Mouse (Mus musculus) spleen, adult 2 months (tissue): ENCODE data around the gene Ntrk2. TPM values are rescaled to one million over a fixed set of nuclear protein-coding genes. Genes with fewer than 3 reads are reported as not detected.

Experiments
- DNase-seq, 2 experiments: peaks; one replicate each; pipeline versions ENCODE4 v3.0.0 to v3.0.0-alpha.2; 2012 to 2021; ENCODE audit warnings: low spot score in 2 of 2, low read depth in 1 of 2
- H3K27ac ChIP-seq: fragments of 200-500 bp; 2 replicates; pipeline ENCODE4 v1.5.1; 2012; ENCODE audit warnings: low read length, inconsistent platforms; ENCODE audit not compliant: insufficient read depth
- H3K27me3 ChIP-seq: fragments of 200-500 bp; 2 replicates; pipeline ENCODE4 v1.6.1; 2012; ENCODE audit warnings: mild to moderate bottlenecking, moderate library complexity, low read length, inconsistent platforms; ENCODE audit not compliant: control insufficient read depth, insufficient read depth
- H3K36me3 ChIP-seq: fragments of 200-500 bp; 2 replicates; pipeline ENCODE4 v1.6.1; 2012; ENCODE audit warnings: mild to moderate bottlenecking, low read length, inconsistent platforms; ENCODE audit not compliant: control insufficient read depth, insufficient read depth
- H3K4me1 ChIP-seq: fragments of 200-500 bp; 2 replicates; pipeline ENCODE4 v1.6.1; 2011; ENCODE audit warnings: inconsistent platforms; ENCODE audit not compliant: control insufficient read depth, insufficient read depth, insufficient read length
- H3K4me3 ChIP-seq: fragments of 200-500 bp; 2 replicates; pipeline ENCODE4 v1.5.1; 2011; ENCODE audit warnings: mild to moderate bottlenecking, inconsistent platforms; ENCODE audit not compliant: insufficient read depth, insufficient read length; ENCODE audit errors: extremely low read depth
- CTCF ChIP-seq: fragments of 200-500 bp; IDR thresholded peaks from 2 replicates; pipeline ENCODE4 v1.5.1; 2011; ENCODE audit warnings: mild to moderate bottlenecking, inconsistent platforms; ENCODE audit not compliant: insufficient read depth, insufficient read length, insufficient replicate concordance; ENCODE audit errors: extremely low read depth
- POLR2A ChIP-seq: fragments of 200-500 bp; IDR thresholded peaks from 2 replicates; pipeline ENCODE4 v1.6.1; 2011; ENCODE audit warnings: low read depth, low read length, inconsistent platforms
- WGBS: fragments of 180-500 bp; shearing (Covaris S2); methylation state at CpG from one replicate; pipeline ENCODE4 v1.1.7; 2018; 5-methylcytosine and 5-hydroxymethylcytosine counted together
- polyA plus RNA-seq: library from polyadenylated mRNA; depleted of rRNA; stranded (reverse); fragments of >200 nt; gene quantifications from 2 replicates; pipeline ENCODE4 v1.2.3, GENCODE M21; 2012

Ntrk2 gene
- polyA plus RNA-seq, 1 experiment = 1.3 TPM

DNA sequence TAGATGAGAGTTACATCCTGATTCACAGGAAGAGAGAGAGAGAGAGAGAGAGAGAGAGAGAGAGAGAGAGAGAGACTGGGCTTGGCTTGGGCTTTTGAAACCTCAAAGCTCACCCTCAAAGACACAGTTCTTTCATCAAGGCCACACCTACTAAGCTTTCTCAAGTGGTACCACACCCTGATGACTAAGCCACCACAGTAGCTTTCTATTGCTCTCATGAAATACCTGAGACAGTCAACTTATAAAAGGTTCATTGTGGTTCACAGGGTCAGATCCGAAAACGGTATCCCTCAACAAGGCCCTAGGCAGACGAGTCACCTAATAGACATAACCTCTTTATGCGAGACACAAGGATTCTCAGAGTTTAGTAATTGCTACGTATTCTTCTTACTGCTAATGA lies 76.5 kb downstream of the Ntrk2 start:
- Histone ChIP-seq H3K27me3 (no peaks in the 10 kb centered on the region), H3K4me1 (no peaks in the 10 kb centered on the region), H3K4me3 (no peak overlapping the region), H3K36me3 (no peaks in the 10 kb centered on the region), H3K27ac (no peak overlapping the region)
- DNase-seq = no peak
- WGBS = 88% methylated on average over 5 of the region's 5 CpGs
- no peak for TF ChIP-seq POLR2A
- no peak for TF ChIP-seq CTCF

DNA sequence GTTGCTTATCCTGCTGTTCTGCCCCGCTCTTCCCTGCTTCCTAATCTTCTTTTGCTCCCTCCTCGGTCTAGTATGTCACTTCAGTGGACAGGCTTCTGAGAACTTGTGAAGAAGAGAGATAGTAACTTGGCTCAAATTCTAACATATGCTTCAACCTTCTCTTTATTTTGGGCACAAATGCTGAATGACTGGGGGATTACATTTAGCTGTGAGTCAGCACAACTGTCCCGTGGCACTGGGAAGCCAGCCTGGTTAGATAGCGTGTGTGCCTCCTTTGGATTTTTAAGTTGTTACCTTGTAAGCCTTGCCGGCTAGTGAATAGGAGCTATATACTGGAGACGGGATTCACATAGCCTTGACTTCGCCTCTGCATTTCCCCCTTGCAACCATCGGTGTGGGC lies 79.7 kb downstream of the Ntrk2 start:
- Histone ChIP-seq H3K4me1 (no peaks in the 10 kb centered on the region), H3K36me3 (no peaks in the 10 kb centered on the region), H3K4me3 (no peak overlapping the region), H3K27ac (no peak overlapping the region), H3K27me3 (no peaks in the 10 kb centered on the region)
- TF ChIP-seq CTCF = no peak
- no peak for TF ChIP-seq POLR2A
- DNase-seq = no peak
- 76% methylated on average over 8 of the region's 8 CpGs for WGBS

DNA sequence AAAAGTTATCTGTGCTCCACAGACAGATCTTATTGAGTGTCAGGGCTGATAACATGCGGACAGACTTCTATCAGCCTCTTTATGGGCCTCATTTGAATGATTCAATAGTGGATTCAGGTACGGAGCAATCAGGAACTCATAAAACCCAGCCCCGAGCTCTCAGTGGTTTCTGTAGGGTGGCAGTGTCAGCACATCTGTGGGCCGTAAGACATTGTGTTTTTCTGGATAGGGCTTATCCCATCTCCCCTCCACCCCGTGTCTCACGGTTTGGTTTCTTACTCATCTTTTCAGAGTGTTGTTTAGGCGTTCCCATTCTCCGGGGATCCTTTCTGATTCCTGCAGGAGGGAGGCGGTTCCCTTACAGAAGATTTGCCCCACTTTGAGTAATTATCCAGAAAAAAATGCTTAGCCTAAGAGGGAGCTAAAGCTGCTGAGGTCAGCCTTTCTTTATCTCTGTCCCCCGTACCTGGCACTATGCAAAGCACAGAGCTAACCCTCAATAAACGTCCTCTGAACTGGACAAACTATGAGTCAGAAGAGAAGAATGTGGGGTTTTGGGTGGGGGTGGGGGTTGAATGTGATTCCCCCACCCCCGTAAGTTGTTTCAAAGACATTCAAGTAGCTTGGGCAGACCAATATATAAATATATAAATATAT lies 90.0 kb downstream of the Ntrk2 start:
- 84% methylated on average over 12 of the region's 12 CpGs for WGBS
- DNase-seq = no peak
- no peak overlapping the region for H3K4me3 ChIP-seq
- no peaks in the 10 kb centered on the region for H3K4me1 ChIP-seq
- no peaks in the 10 kb centered on the region for H3K36me3 ChIP-seq
- H3K27ac ChIP-seq = no peak overlapping the region
- TF ChIP-seq CTCF (no peak), POLR2A (no peak)
- H3K27me3 ChIP-seq = no peaks in the 10 kb centered on the region

DNA sequence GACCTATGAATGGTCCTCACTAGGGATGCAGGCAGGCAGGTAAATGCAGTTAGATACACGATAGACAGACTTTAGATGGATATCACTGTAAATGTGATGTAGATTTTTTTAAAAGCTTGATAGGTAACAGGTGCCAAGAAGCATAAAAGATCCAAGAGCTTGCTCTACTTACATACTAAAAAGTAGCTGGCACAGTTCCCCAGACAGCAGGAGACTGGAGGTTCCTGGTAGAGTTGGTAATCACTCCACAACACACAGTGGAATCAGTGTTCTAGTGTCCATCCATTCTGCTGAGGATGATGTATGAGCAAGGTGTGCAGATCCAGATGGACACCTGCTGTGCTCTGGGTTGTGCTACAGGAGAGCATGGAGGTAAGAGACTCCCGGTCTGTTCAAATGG lies 93.0 kb downstream of the Ntrk2 start:
- WGBS = 87% methylated on average over 2 of the region's 2 CpGs
- TF ChIP-seq CTCF (no peak), POLR2A (no peak)

DNA sequence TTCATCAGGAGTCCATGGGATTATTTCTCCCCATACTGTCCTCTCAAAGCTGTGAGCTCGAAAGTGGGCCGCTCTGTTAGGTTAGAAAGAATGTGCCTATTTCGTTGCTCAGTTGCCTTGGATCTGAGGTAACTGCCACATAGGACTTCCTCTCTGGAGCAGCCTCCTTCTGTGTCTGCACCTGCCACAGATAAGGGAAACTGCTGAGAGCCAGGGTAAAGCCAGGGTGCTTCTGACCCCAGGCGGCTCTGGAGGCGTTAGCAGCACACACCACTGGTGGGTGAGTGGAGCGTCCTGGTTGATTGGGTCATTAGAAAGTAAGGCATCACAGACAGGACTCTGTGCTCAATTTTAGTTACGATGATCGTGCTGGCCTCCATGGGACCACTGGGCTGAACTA lies 95.9 kb downstream of the Ntrk2 start:
- Histone ChIP-seq H3K4me3 (no peak overlapping the region), H3K27ac (no peak overlapping the region), H3K27me3 (no peaks in the 10 kb centered on the region), H3K36me3 (no peaks in the 10 kb centered on the region), H3K4me1 (no peaks in the 10 kb centered on the region)
- 58% methylated on average over 8 of the region's 8 CpGs for WGBS
- no peak for TF ChIP-seq CTCF
- TF ChIP-seq POLR2A = no peak
- no peak for DNase-seq

More for the DNA sequence above, 93.0 kb downstream of the Ntrk2 start:
- Histone ChIP-seq H3K36me3 (no peaks in the 10 kb centered on the region), H3K27me3 (no peaks in the 10 kb centered on the region), H3K4me1 (no peaks in the 10 kb centered on the region), H3K4me3 (no peak overlapping the region), H3K27ac (no peak overlapping the region)
- no peak for DNase-seq

DNA sequence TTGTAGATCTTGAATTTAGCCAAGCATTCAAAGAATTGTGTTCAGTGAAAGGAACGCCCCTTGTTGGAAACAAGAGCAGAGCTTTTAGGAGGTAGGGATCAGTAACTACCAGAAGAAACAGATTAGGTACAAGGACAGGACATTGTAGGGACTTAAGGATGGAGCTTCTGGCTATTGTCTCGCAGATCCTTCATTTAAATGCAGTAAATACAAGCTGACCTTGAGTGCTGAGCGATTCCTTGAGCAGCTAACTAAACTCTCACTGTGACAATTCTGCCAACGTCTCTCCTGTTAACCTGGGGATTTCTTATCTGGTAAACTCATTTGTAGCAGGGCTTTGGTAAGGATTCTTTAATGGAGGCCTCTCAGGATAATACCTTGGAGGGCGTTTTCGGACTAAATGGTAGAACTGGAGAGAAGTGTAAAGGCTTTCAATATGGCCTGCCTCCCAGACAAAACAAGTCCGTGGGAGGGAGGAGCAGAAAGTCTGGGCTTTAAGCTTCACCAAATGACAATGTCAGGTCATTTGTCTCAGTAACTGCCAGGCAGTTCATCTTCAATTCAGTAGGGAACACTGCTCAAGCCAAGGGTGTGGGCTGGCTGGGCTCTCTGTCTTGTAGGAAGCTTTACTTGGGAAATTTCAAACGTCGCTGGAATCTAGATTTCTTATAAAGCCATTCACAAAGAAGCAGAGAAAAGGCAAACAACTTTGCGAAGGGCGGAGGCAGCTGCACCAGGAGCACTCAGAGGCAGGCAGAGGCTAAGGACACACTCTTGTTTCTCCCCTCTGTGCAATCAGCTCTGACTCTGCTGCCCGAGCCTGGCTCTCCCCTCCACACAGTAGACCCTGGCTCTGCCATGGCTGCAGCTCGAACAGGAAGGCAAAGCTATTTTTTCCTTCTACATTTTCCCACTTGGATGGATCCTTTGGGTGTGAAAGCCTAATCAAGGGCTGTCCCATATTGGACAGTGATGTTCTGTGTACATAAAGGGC lies 98.7 kb downstream of the Ntrk2 start:
- WGBS = 82% methylated on average over 13 of the region's 13 CpGs
- DNase-seq = no peak
- TF ChIP-seq POLR2A (no peak), CTCF (no peak)
- Histone ChIP-seq H3K4me3 (no peak overlapping the region), H3K27me3 (no peaks in the 10 kb centered on the region), H3K27ac (no peak overlapping the region), H3K4me1 (no peaks in the 10 kb centered on the region), H3K36me3 (no peaks in the 10 kb centered on the region)
